Mouse (Mus musculus) hindbrain, embryonic 16.5 days (tissue): ENCODE data around the gene Epn1. TPM values are rescaled to one million over a fixed set of nuclear protein-coding genes. Genes with fewer than 3 reads are reported as not detected.

Source experiments
- ATAC-seq: fragments of 200-750 bp; cut with Nextera tagmentation; 2 replicates; pipeline ENCODE4 v1.8.0; 2017; ENCODE audit warnings: moderate TSS enrichment, moderate library complexity
- H3K27ac ChIP-seq: fragments of 300-500 bp; sonication (generic); 2 replicates; pipeline ENCODE4 v1.5.1; 2014; ENCODE audit warnings: low read depth, mild to moderate bottlenecking, control low read depth, low read length, moderate library complexity
- H3K27me3 ChIP-seq: fragments of 300-500 bp; sonication (generic); replicated peaks from 2 replicates; pipeline ENCODE4 v1.6.1; 2014; ENCODE audit warnings: low read length; ENCODE audit not compliant: control insufficient read depth, insufficient read depth
- H3K36me3 ChIP-seq: fragments of 300-500 bp; sonication (generic); 2 replicates; pipeline ENCODE4 v1.6.1; 2014; ENCODE audit warnings: mild to moderate bottlenecking, low read length, moderate library complexity, mixed read lengths; ENCODE audit not compliant: control insufficient read depth, insufficient read depth
- H3K4me1 ChIP-seq: fragments of 300-500 bp; sonication (generic); 2 replicates; pipeline ENCODE4 v1.6.1; 2014; ENCODE audit warnings: low read depth, low read length; ENCODE audit not compliant: control insufficient read depth, insufficient read depth
- H3K4me2 ChIP-seq: fragments of 300-500 bp; sonication (generic); 2 replicates; pipeline ENCODE4 v1.6.1; 2014; ENCODE audit warnings: mild to moderate bottlenecking, low read length, control low read depth, moderate library complexity
- H3K4me3 ChIP-seq: fragments of 300-500 bp; sonication (generic); 2 replicates; pipeline ENCODE4 v1.5.1; 2014; ENCODE audit warnings: mild to moderate bottlenecking, low read length, control low read depth, moderate library complexity
- H3K9ac ChIP-seq: fragments of 300-500 bp; sonication (generic); 2 replicates; pipeline ENCODE4 v1.6.1; 2014; ENCODE audit warnings: low read depth, mild to moderate bottlenecking, control low read depth, low read length, moderate library complexity
- H3K9me3 ChIP-seq: fragments of 300-500 bp; sonication (generic); 2 replicates; pipeline ENCODE4 v1.6.1; 2014; ENCODE audit warnings: mild to moderate bottlenecking, low read length, moderate library complexity; ENCODE audit not compliant: control insufficient read depth
- WGBS: fragments of 180-500 bp; shearing (Covaris S2); extraction: QIAGEN DNeasy Blood & Tissue Kit; methylation state at CpG from one replicate; pipeline ENCODE4 v1.1.7; 2014; 5-methylcytosine and 5-hydroxymethylcytosine counted together
- polyA plus RNA-seq: library from polyadenylated mRNA; unstranded; fragments of >200 nt; fragmentation: Nextera tagmentation; extraction: Ambion mirVana; gene quantifications from 2 replicates; pipeline ENCODE4 v1.2.1, GENCODE M21; 2015

The Epn1 gene
- polyA plus RNA-seq, 1 experiment from 2014 or later: 115 TPM

GRCm38 (mm10) chr7:5081939-5082338 is 1.9 kb downstream of the Epn1 start:
- ATAC-seq: no peak
- Histone ChIP-seq H3K9ac (no peak overlapping the region), H3K4me2 (peak overlapping the region; percentile 58), H3K27ac (no peak overlapping the region), H3K36me3 (peaks cover 23% of the 10 kb centered on the region; the same call in 1 of the 2 replicates), H3K9me3 (no peaks in the 10 kb centered on the region), H3K4me3 (no peak overlapping the region), H3K4me1 (peaks cover 15% of the 10 kb centered on the region), H3K27me3 (no peaks in the 10 kb centered on the region)
- 98% methylated on average over 2 of the region's 2 CpGs for WGBS

DNA sequence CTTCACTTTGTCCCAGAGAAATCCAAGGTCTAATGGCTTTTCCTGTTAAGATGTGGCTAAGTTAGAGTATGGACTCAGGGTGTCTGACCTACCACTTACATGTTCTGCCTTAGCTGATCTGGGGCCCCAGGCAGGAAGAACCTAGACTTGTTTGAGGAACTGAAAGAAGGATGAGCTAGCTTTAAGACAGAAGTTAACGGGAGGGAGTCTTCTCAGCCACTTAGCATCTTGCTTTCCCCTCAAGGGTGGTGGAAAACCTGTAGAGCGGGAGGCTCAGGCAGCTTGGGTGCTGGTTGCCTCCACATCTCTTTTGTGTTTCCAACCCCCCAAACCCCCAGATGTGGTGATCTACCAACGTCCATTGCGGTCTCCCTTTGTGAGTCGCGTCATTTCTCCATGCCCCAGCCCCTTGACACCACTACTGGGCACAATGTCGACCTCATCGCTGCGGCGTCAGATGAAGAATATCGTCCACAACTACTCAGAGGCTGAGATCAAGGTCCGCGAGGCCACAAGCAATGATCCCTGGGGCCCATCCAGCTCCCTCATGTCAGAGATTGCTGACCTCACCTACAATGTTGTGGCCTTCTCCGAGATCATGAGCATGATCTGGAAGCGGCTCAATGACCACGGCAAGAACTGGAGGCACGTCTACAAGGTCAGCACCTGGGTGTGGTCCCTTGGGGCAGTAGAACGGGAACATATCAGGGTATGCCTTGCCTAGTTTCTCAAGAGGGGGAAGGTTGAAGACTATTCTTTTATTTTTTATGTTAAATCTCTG is 3.5 kb downstream of the Epn1 start:
- Histone ChIP-seq H3K4me2 (no peak overlapping the region), H3K4me3 (no peak overlapping the region), H3K27me3 (no peaks in the 10 kb centered on the region), H3K9ac (no peak overlapping the region), H3K9me3 (no peaks in the 10 kb centered on the region), H3K36me3 (peaks cover 16% of the 10 kb centered on the region; the same call in 1 of the 2 replicates), H3K27ac (no peak overlapping the region), H3K4me1 (peaks cover 15% of the 10 kb centered on the region)
- 91% methylated on average over 18 of the region's 18 CpGs for WGBS
- ATAC-seq: no peak

DNA sequence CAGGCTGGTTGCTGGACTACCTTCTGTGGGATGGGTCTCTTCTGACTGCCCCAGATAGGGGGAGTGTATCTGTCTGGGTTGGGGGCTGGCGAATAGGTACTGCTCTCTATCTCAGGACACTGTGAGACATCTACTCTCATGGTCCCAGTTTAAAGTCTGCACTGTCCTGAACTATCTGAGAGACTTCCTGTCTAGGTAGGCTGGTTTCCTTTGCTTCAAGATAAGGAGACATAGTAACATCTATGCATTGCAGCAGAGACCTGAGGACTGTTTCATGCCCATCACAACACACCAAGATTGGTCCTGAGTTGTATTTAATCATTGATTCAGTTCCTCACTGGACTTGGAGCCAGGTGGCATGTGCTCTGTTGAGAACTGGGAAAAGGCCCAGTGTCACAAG is 5.5 kb downstream of the Epn1 start:
- Histone ChIP-seq H3K27ac (no peak overlapping the region), H3K36me3 (peaks cover 16% of the 10 kb centered on the region), H3K4me3 (no peak overlapping the region), H3K4me1 (peaks cover 15% of the 10 kb centered on the region), H3K27me3 (no peaks in the 10 kb centered on the region), H3K9ac (no peak overlapping the region), H3K4me2 (no peak overlapping the region), H3K9me3 (no peaks in the 10 kb centered on the region)
- WGBS: 90% methylated on average over 1 of the region's 1 CpGs
- ATAC-seq: no peak

DNA sequence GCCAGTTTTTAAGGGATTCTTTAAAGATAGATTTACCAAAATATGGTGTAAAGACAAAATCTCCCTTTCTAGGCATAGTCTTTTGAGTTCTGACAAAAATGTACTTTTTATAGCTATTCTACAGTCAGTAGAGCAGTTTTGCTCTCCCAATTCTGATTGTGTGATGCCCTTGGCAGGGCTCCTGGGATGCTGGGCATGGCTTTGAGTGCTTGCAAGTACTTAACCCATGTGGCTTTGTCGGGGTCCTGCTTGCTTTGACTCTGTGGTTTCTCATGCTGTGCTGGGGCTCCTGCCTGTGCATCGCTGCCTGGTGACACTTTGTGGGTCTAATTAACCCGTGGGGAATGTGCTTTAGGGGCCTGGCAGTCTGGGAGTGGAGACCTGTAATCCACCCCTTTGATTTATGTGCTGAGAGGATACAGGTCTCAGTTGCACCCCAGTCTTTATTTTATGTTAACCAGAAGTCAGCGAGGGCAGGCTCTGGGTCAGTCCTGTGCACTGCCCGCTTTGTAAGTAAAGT is 6.9 kb downstream of the Epn1 start:
- ATAC-seq: no peak
- no peak overlapping the region for H3K9ac ChIP-seq
- H3K4me1 ChIP-seq: peaks cover 2% of the 10 kb centered on the region
- H3K4me2 ChIP-seq: no peak overlapping the region
- peaks cover 16% of the 10 kb centered on the region for H3K36me3 ChIP-seq
- no peak overlapping the region for H3K4me3 ChIP-seq
- 71% methylated on average over 5 of the region's 5 CpGs for WGBS
- H3K9me3 ChIP-seq: no peaks in the 10 kb centered on the region
- no peak overlapping the region for H3K27ac ChIP-seq
- H3K27me3 ChIP-seq: no peaks in the 10 kb centered on the region

DNA sequence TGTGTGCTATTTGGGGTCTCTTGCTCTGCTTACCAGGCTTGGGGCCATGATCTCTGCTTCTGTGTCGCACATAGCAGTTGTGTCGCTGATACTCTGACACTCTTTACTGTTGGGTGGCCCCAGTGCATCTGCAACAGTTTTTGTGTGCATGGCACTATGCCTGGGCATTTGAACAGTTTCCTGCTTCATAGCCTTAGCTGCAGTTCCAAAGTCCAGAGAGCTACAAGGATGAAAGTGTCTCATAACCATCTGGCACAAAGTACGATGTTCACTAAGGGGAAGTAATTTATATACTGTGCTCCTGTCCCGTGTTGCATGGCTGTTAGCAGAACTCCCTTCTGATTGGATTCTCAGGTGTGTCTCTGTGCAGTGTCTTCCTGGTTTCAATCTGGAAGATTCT is 7.9 kb downstream of the Epn1 start:
- 88% methylated on average over 4 of the region's 4 CpGs for WGBS
- Histone ChIP-seq H3K9ac (no peak overlapping the region), H3K4me2 (no peak overlapping the region), H3K27ac (no peak overlapping the region), H3K9me3 (no peaks in the 10 kb centered on the region), H3K4me3 (no peak overlapping the region), H3K27me3 (no peaks in the 10 kb centered on the region), H3K4me1 (no peaks in the 10 kb centered on the region; the same call in 1 of the 2 replicates), H3K36me3 (peaks cover 16% of the 10 kb centered on the region)
- no peak for ATAC-seq

DNA sequence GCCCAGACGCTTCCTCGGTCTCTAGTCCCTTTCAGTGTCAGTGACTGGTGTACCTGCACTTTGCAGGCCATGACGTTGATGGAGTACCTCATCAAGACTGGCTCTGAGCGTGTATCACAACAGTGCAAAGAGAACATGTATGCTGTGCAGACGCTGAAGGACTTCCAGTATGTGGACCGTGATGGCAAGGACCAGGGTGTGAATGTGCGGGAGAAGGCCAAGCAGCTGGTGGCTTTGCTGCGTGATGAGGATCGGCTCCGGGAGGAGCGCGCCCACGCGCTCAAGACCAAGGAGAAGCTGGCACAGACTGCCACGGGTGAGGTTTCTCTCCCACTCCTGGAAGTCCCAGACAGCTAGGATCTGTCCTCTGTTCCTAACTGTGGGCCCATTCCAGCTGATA is 9.8 kb downstream of the Epn1 start:
- no peaks in the 10 kb centered on the region for H3K9me3 ChIP-seq
- H3K36me3 ChIP-seq: peaks cover 20% of the 10 kb centered on the region
- no peaks in the 10 kb centered on the region; the same call in 1 of the 2 replicates for H3K4me1 ChIP-seq
- no peak overlapping the region for H3K9ac ChIP-seq
- no peak overlapping the region for H3K4me3 ChIP-seq
- no peak overlapping the region for H3K27ac ChIP-seq
- ATAC-seq: no peak
- no peaks in the 10 kb centered on the region for H3K27me3 ChIP-seq
- 93% methylated on average over 15 of the region's 15 CpGs for WGBS
- H3K4me2 ChIP-seq: no peak overlapping the region

- Histone ChIP-seq H3K36me3 (peaks cover 26% of the 10 kb centered on the region), H3K4me3 (no peak overlapping the region), H3K27ac (no peak overlapping the region), H3K4me2 (no peak overlapping the region), H3K9me3 (no peaks in the 10 kb centered on the region), H3K9ac (no peak overlapping the region), H3K4me1 (no peaks in the 10 kb centered on the region; the same call in 1 of the 2 replicates), H3K27me3 (no peaks in the 10 kb centered on the region)
- ATAC-seq: no peak
- 90% methylated on average over 15 of the region's 15 CpGs for WGBS
Observed at GRCm38 (mm10) chr7:5091008-5091728, 11.1 kb downstream of the Epn1 start.

DNA sequence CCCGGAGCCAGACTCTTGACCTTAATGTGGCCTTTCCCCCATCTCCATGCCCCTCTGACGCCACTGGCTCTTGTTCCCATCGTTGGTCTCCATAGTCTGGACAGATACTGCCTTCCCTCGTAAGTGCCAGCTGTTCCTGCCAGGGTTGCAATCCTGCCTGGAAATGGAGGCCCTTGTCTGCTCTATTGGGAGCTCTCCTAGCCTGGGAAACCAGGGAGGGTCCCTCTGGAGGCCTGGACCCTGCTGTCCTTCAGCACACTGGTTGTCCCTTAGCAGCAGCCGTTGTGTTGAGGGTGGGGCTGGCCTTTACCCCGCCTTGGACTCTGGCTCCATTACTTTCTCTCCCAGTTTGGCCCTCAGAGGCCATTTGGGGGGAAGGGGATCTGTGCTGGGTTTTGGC is 12.3 kb downstream of the Epn1 start:
- H3K36me3 ChIP-seq: peaks cover 33% of the 10 kb centered on the region
- no peaks in the 10 kb centered on the region for H3K27me3 ChIP-seq
- WGBS: 88% methylated on average over 6 of the region's 6 CpGs
- no peaks in the 10 kb centered on the region; the same call in 1 of the 2 replicates for H3K4me1 ChIP-seq
- no peaks in the 10 kb centered on the region for H3K9me3 ChIP-seq
- no peak overlapping the region for H3K4me3 ChIP-seq
- no peak for ATAC-seq
- no peak overlapping the region for H3K4me2 ChIP-seq
- H3K9ac ChIP-seq: no peak overlapping the region
- no peak overlapping the region for H3K27ac ChIP-seq

- no peak overlapping the region for H3K9ac ChIP-seq
- no peak overlapping the region for H3K4me2 ChIP-seq
- no peak for ATAC-seq
- no peak overlapping the region for H3K27ac ChIP-seq
- no peaks in the 10 kb centered on the region for H3K27me3 ChIP-seq
- no peak overlapping the region for H3K4me3 ChIP-seq
- no peaks in the 10 kb centered on the region for H3K9me3 ChIP-seq
- peaks cover 37% of the 10 kb centered on the region for H3K36me3 ChIP-seq
- WGBS: 87% methylated on average over 21 of the region's 21 CpGs
- no peaks in the 10 kb centered on the region for H3K4me1 ChIP-seq
Observed at GRCm38 (mm10) chr7:5092831-5093510, 12.9 kb downstream of the Epn1 start.
